Mouse (Mus musculus) lung, postnatal 0 days (tissue): ENCODE measurements at regions not wholly inside any gene's neighbourhood (a gene's known extent, or its start where the extent isn't known, plus 50 kb on each side); places are given as distances from the start of the nearest gene placed in this dataset.

Experiments used
- ATAC-seq: fragments of 200-750 bp; cut with Nextera tagmentation; 2 replicates; pipeline ENCODE4 v1.8.0; 2017; ENCODE audit warnings: moderate library complexity
- DNase-seq: peaks from one replicate; pipeline ENCODE4 v3.0.0-alpha.2; 2016; ENCODE audit warnings: low spot score
- H3K27ac ChIP-seq: fragments of 300-500 bp; sonication (generic); 2 replicates; pipeline ENCODE4 v1.5.1; 2014; ENCODE audit warnings: antibody characterized with exemption, mild to moderate bottlenecking, low read length, mixed read lengths
- H3K27me3 ChIP-seq: fragments of 300-500 bp; sonication (generic); replicated peaks from 2 replicates; pipeline ENCODE4 v1.6.1; 2014; ENCODE audit warnings: low read length, mixed read lengths; ENCODE audit not compliant: insufficient read depth
- H3K36me3 ChIP-seq: fragments of 300-500 bp; sonication (generic); 2 replicates; pipeline ENCODE4 v1.6.1; 2014; ENCODE audit warnings: low read length, mixed read lengths; ENCODE audit not compliant: insufficient read depth
- H3K4me1 ChIP-seq: fragments of 300-500 bp; sonication (generic); 2 replicates; pipeline ENCODE4 v1.6.1; 2014; ENCODE audit warnings: antibody characterized with exemption, low read depth, low read length, mixed read lengths; ENCODE audit not compliant: insufficient read depth
- H3K4me2 ChIP-seq: fragments of 300-500 bp; sonication (generic); replicated peaks from 2 replicates; pipeline ENCODE4 v1.6.1; 2014; ENCODE audit warnings: low read depth, mild to moderate bottlenecking, low read length, moderate library complexity, mixed read lengths
- H3K4me3 ChIP-seq: fragments of 300-500 bp; sonication (generic); 2 replicates; pipeline ENCODE4 v1.5.1; 2014; ENCODE audit warnings: low read depth, low read length
- H3K9ac ChIP-seq: fragments of 300-500 bp; sonication (generic); replicated peaks from 2 replicates; pipeline ENCODE4 v1.6.1; 2014; ENCODE audit warnings: low read depth, mild to moderate bottlenecking
- H3K9me3 ChIP-seq: fragments of 300-500 bp; sonication (generic); 2 replicates; pipeline ENCODE4 v1.6.1; 2016; ENCODE audit warnings: low read length, mixed read lengths
- CTCF ChIP-seq: IDR thresholded peaks from 2 replicates; pipeline ENCODE4 v1.5.1; 2016; ENCODE audit warnings: antibody characterized with exemption, mild to moderate bottlenecking
- EP300 ChIP-seq: IDR thresholded peaks from 2 replicates; pipeline ENCODE4 v1.6.1; 2016; ENCODE audit warnings: antibody characterized with exemption, mild to moderate bottlenecking, control low read depth
- WGBS: fragments of 180-500 bp; shearing (Covaris S2); extraction: QIAGEN DNeasy Blood & Tissue Kit; methylation state at CpG from one replicate; pipeline ENCODE4 v1.1.7; 2014; 5-methylcytosine and 5-hydroxymethylcytosine counted together

- DNase-seq = no peak
- 80% methylated on average over 8 of the region's 8 CpGs for WGBS
- Histone ChIP-seq H3K27me3 (no peaks in the 10 kb centered on the region), H3K9ac (no peak overlapping the region), H3K36me3 (no peaks in the 10 kb centered on the region), H3K27ac (no peak overlapping the region), H3K9me3 (no peaks in the 10 kb centered on the region), H3K4me2 (no peak overlapping the region), H3K4me3 (no peak overlapping the region), H3K4me1 (no peaks in the 10 kb centered on the region)
- TF ChIP-seq CTCF (no peak), EP300 (no peak)
- no peak for ATAC-seq
Measured at GRCm38 (mm10) chr8:103851286-103851685, 250.1 kb upstream of the Cdh5 start.

GRCm38 (mm10) chr8:103853048-103853447, 248.4 kb upstream of the Cdh5 start:
- Histone ChIP-seq H3K9ac (no peak overlapping the region), H3K27me3 (no peaks in the 10 kb centered on the region), H3K27ac (no peak overlapping the region), H3K4me2 (no peak overlapping the region), H3K36me3 (no peaks in the 10 kb centered on the region), H3K4me3 (no peak overlapping the region), H3K4me1 (no peaks in the 10 kb centered on the region), H3K9me3 (no peaks in the 10 kb centered on the region)
- no peak for ATAC-seq
- no peak for DNase-seq
- TF ChIP-seq CTCF = no peak
- TF ChIP-seq EP300 = no peak
- WGBS = 53% methylated on average over 4 of the region's 4 CpGs

GRCm38 (mm10) chr8:103855291-103855690, 246.1 kb upstream of the Cdh5 start:
- Histone ChIP-seq H3K27ac (no peak overlapping the region), H3K27me3 (no peaks in the 10 kb centered on the region), H3K9me3 (no peaks in the 10 kb centered on the region), H3K9ac (no peak overlapping the region), H3K4me3 (no peak overlapping the region), H3K36me3 (no peaks in the 10 kb centered on the region), H3K4me1 (no peaks in the 10 kb centered on the region), H3K4me2 (no peak overlapping the region)
- 56% methylated on average over 9 of the region's 9 CpGs for WGBS
- TF ChIP-seq CTCF (no peak), EP300 (no peak)
- no peak for DNase-seq
- no peak for ATAC-seq

- Histone ChIP-seq H3K27me3 (no peaks in the 10 kb centered on the region), H3K4me1 (no peaks in the 10 kb centered on the region), H3K27ac (no peak overlapping the region), H3K4me3 (no peak overlapping the region), H3K9me3 (no peaks in the 10 kb centered on the region), H3K9ac (no peak overlapping the region), H3K36me3 (no peaks in the 10 kb centered on the region), H3K4me2 (no peak overlapping the region)
- TF ChIP-seq EP300 (no peak), CTCF (no peak)
- peak; percentile 65; the same call in 1 of the 2 replicates for ATAC-seq
- DNase-seq = peak; percentile 53
- 73% methylated on average over 1 of the region's 1 CpGs for WGBS
Measured at GRCm38 (mm10) chr8:103859130-103859529, 242.3 kb upstream of the Cdh5 start.

GRCm38 (mm10) chr8:103873598-103874502, 227.6 kb upstream of the Cdh5 start:
- Histone ChIP-seq H3K4me2 (no peak overlapping the region), H3K4me3 (no peak overlapping the region), H3K9me3 (no peaks in the 10 kb centered on the region), H3K9ac (no peak overlapping the region), H3K27me3 (no peaks in the 10 kb centered on the region), H3K4me1 (peaks cover 12% of the 10 kb centered on the region; the same call in 1 of the 2 replicates), H3K27ac (no peak overlapping the region), H3K36me3 (no peaks in the 10 kb centered on the region)
- peak; percentile 55; the same call in 1 of the 2 replicates for ATAC-seq
- 22% methylated on average over 7 of the region's 7 CpGs for WGBS
- DNase-seq = peak; percentile 45
- TF ChIP-seq CTCF = no peak

GRCm38 (mm10) chr8:103874506-103874905, 226.9 kb upstream of the Cdh5 start:
- Histone ChIP-seq H3K4me3 (no peak overlapping the region), H3K9ac (no peak overlapping the region), H3K4me2 (no peak overlapping the region), H3K9me3 (no peaks in the 10 kb centered on the region), H3K27ac (no peak overlapping the region), H3K27me3 (no peaks in the 10 kb centered on the region), H3K4me1 (peaks cover 12% of the 10 kb centered on the region; the same call in 1 of the 2 replicates), H3K36me3 (no peaks in the 10 kb centered on the region)
- 58% methylated on average over 8 of the region's 8 CpGs for WGBS
- DNase-seq = no peak
- no peak for ATAC-seq
- TF ChIP-seq CTCF = no peak
